Mouse (Mus musculus) lung, postnatal 36 days (tissue): Measurements from ENCODE around the gene Tex45.

Experiments used
- DNase-seq: peaks from one replicate; pipeline ENCODE4 v3.0.0; 2022; ENCODE audit warnings: mixed read lengths

Tex45 gene

GRCm38 (mm10) chr8:3492901-3493844 lies 22.5 kb downstream of the Tex45 start, which contains the start of gene Zfp358:
Zfp358 (plus strand) TSS chr8:3493138.
- peak; percentile 77 for DNase-seq

- DNase-seq: no peak
These were observed 23.2 kb downstream of the Tex45 start for GRCm38 (mm10) chr8:3493845-3494208.

GRCm38 (mm10) chr8:3495578-3496427 lies 25.1 kb downstream of the Tex45 start:
- DNase-seq: no peak

GRCm38 (mm10) chr8:3496428-3496748 lies 25.7 kb downstream of the Tex45 start:
- DNase-seq: no peak

GRCm38 (mm10) chr8:3498583-3498982 lies 27.9 kb downstream of the Tex45 start:
- DNase-seq: no peak

GRCm38 (mm10) chr8:3499751-3500150 lies 29.1 kb downstream of the Tex45 start:
- DNase-seq: peak; percentile 21

- peak; percentile 99 for DNase-seq
These were observed 29.8 kb downstream of the Tex45 start, which contains the start of gene Mcoln1 for GRCm38 (mm10) chr8:3500235-3501090. Mcoln1 (plus strand) TSS chr8:3500457.

- no peak for DNase-seq
These were observed 31.6 kb downstream of the Tex45 start for GRCm38 (mm10) chr8:3502217-3502616.

GRCm38 (mm10) chr8:3507979-3508754 lies 37.5 kb downstream of the Tex45 start:
- no peak for DNase-seq

GRCm38 (mm10) chr8:3514681-3515247 lies 44.1 kb downstream of the Tex45 start:
- DNase-seq: no peak

- peak; percentile 96 for DNase-seq
These were observed 44.6 kb downstream of the Tex45 start, which contains the start of gene Pnpla6 for GRCm38 (mm10) chr8:3515260-3515671. Pnpla6 (plus strand) TSS chr8:3515384.

- peak; percentile 66 for DNase-seq
These were observed 45.2 kb downstream of the Tex45 start for GRCm38 (mm10) chr8:3515771-3516417.

- DNase-seq: peak; percentile 98
These were observed 45.9 kb downstream of the Tex45 start for GRCm38 (mm10) chr8:3516450-3517116.

GRCm38 (mm10) chr8:3517117-3517495 lies 46.4 kb downstream of the Tex45 start:
- peak; percentile 32 for DNase-seq

- DNase-seq: no peak
These were observed 51.5 kb downstream of the Tex45 start for GRCm38 (mm10) chr8:3522007-3522697.

- DNase-seq: no peak
These were observed 60.2 kb downstream of the Tex45 start for GRCm38 (mm10) chr8:3530816-3531215.

- no peak for DNase-seq
These were observed 61.3 kb downstream of the Tex45 start for GRCm38 (mm10) chr8:3531936-3532335.

- DNase-seq: peak; percentile 31
These were observed 65.6 kb downstream of the Tex45 start for GRCm38 (mm10) chr8:3536053-3536841.
